Mouse (Mus musculus) CH12.LX (cell line): ENCODE measurements at regions not wholly inside any gene's neighbourhood (a gene's known extent, or its start where the extent isn't known, plus 50 kb on each side); places are given as distances from the start of the nearest gene placed in this dataset.

Experiments used
- DNase-seq: peaks from one replicate; pipeline ENCODE4 v3.0.0-alpha.2; 2013; ENCODE audit errors: extremely low read depth
- H3K27ac ChIP-seq: 2 replicates; pipeline ENCODE4 v1.5.1; 2012; ENCODE audit warnings: low read depth, mild to moderate bottlenecking, control low read depth, moderate library complexity; ENCODE audit not compliant: insufficient read depth
- H3K27me3 ChIP-seq: replicated peaks from 2 replicates; pipeline ENCODE3; 2012; ENCODE audit warnings: inconsistent platforms
- H3K36me3 ChIP-seq, 2 experiments: replicated peaks in 1 of 2; 2 replicates each; pipeline versions ENCODE3 to v1.6.1; 2012; ENCODE audit warnings: inconsistent platforms in 1 of 2, low read length in 1 of 2, mild to moderate bottlenecking in 1 of 2, mixed read lengths in 1 of 2, moderate library complexity in 1 of 2; ENCODE audit not compliant: control insufficient read depth in 1 of 2, insufficient read depth in 1 of 2
- H3K4me1 ChIP-seq, 2 experiments: 2 replicates each; pipeline ENCODE4 v1.6.1; 2012; ENCODE audit warnings: inconsistent platforms in 1 of 2, moderate library complexity in 1 of 2; ENCODE audit not compliant: insufficient read depth in 2 of 2, control insufficient read depth in 1 of 2
- H3K4me2 ChIP-seq: 2 replicates; pipeline ENCODE4 v1.6.1; 2012; ENCODE audit warnings: low read depth, mild to moderate bottlenecking, control low read depth; ENCODE audit not compliant: poor library complexity, insufficient read depth, severe bottlenecking
- H3K4me3 ChIP-seq, 3 experiments: fragments of 150-350 bp in 1 of 3; sonication (generic) in 1 of 3; replicated peaks in 1 of 3; 2 replicates each; pipeline versions ENCODE3 to v1.5.1; 2011 to 2012; ENCODE audit warnings: low read depth in 2 of 3, low read length in 2 of 3, mild to moderate bottlenecking in 2 of 3, moderate library complexity in 2 of 3, control low read depth in 1 of 3, improper control_type of control experiment in 1 of 3, inconsistent platforms in 1 of 3, mixed read lengths in 1 of 3; ENCODE audit not compliant: poor library complexity in 1 of 3
- H3K79me2 ChIP-seq: replicated peaks from 2 replicates; pipeline ENCODE4 v1.6.1; 2012; ENCODE audit warnings: mild to moderate bottlenecking, moderate library complexity; ENCODE audit not compliant: control insufficient read depth, poor library complexity, insufficient read depth, severe bottlenecking; ENCODE audit errors: extremely low read depth
- H3K9ac ChIP-seq: 2 replicates; pipeline ENCODE4 v1.6.1; 2012; ENCODE audit warnings: low read depth, mild to moderate bottlenecking, control low read depth, moderate library complexity; ENCODE audit not compliant: insufficient read depth
- H3K9me3 ChIP-seq: replicated peaks from 2 replicates; pipeline ENCODE3; 2012; ENCODE audit warnings: low read length, inconsistent platforms, mixed read lengths
- E2F4 ChIP-seq: IDR thresholded peaks from 2 replicates; pipeline ENCODE4 v1.6.1; 2011; ENCODE audit warnings: low read depth, low read length, improper control_type of control experiment; ENCODE audit not compliant: insufficient replicate concordance
- EP300 ChIP-seq: IDR thresholded peaks from 2 replicates; pipeline ENCODE4 v1.6.1; 2011; ENCODE audit warnings: low read length, improper control_type of control experiment
- GABPA ChIP-seq: IDR thresholded peaks from 2 replicates; pipeline ENCODE4 v1.6.1; 2012; ENCODE audit warnings: low read depth, low read length, improper control_type of control experiment, inconsistent platforms; ENCODE audit not compliant: insufficient replicate concordance
- HCFC1 ChIP-seq: IDR thresholded peaks from 2 replicates; pipeline ENCODE4 v1.6.1; 2012; ENCODE audit warnings: low read depth, mild to moderate bottlenecking, inconsistent platforms, low read length, improper control_type of control experiment
- JUN ChIP-seq: IDR thresholded peaks from 2 replicates; pipeline ENCODE4 v1.6.1; 2011; ENCODE audit warnings: low read depth, mild to moderate bottlenecking, low read length, improper control_type of control experiment, moderate library complexity; ENCODE audit not compliant: insufficient read depth
- MAFK ChIP-seq: IDR thresholded peaks from 2 replicates; pipeline ENCODE4 v1.6.1; 2011; ENCODE audit warnings: low read length, improper control_type of control experiment; ENCODE audit not compliant: insufficient replicate concordance
- MAZ ChIP-seq: IDR thresholded peaks from 2 replicates; pipeline ENCODE4 v1.6.1; 2012; ENCODE audit warnings: low read depth, mild to moderate bottlenecking, inconsistent platforms, low read length, improper control_type of control experiment, moderate library complexity
- MEF2A ChIP-seq: IDR thresholded peaks from 2 replicates; pipeline ENCODE4 v1.6.1; 2014; ENCODE audit warnings: low read depth, mild to moderate bottlenecking, inconsistent platforms, low read length, improper control_type of control experiment, borderline replicate concordance
- POLR2A ChIP-seq: IDR thresholded peaks from 2 replicates; pipeline ENCODE4 v1.6.1; 2011; ENCODE audit warnings: low read depth, mild to moderate bottlenecking, improper control_type of control experiment, low read length
- RCOR1 ChIP-seq: conservative IDR thresholded peaks from 2 replicates; pipeline ENCODE4 v1.6.1; 2012; ENCODE audit warnings: low read depth, mild to moderate bottlenecking, inconsistent platforms, low read length, improper control_type of control experiment
- TCF12 ChIP-seq: IDR thresholded peaks from 2 replicates; pipeline ENCODE4 v1.6.1; 2014; ENCODE audit warnings: low read depth, mild to moderate bottlenecking, inconsistent platforms, low read length, improper control_type of control experiment
- UBTF ChIP-seq: IDR thresholded peaks from 2 replicates; pipeline ENCODE4 v1.6.1; 2012; ENCODE audit warnings: low read depth, mild to moderate bottlenecking, inconsistent platforms, low read length, improper control_type of control experiment, moderate library complexity
- USF1 ChIP-seq: IDR thresholded peaks from 2 replicates; pipeline ENCODE4 v1.6.1; 2014; ENCODE audit warnings: low read depth, mild to moderate bottlenecking, inconsistent platforms, low read length, improper control_type of control experiment
- ZKSCAN1 ChIP-seq: IDR thresholded peaks from 2 replicates; pipeline ENCODE4 v1.6.1; 2012; ENCODE audit warnings: low read depth, inconsistent platforms, low read length, improper control_type of control experiment, borderline replicate concordance
- ZMIZ1 ChIP-seq: IDR thresholded peaks from 2 replicates; pipeline ENCODE4 v1.6.1; 2012; ENCODE audit warnings: low read depth, mild to moderate bottlenecking, inconsistent platforms, low read length, improper control_type of control experiment
- ZNF384 ChIP-seq: IDR thresholded peaks from 2 replicates; pipeline ENCODE4 v1.6.1; 2012; ENCODE audit warnings: low read depth, low read length, improper control_type of control experiment, inconsistent platforms
- dilution Hi-C: fragments of 300-500 bp; cut with MboI; formaldehyde crosslinking; loops from 2 replicates; pipeline ENCODE4 v1.14.3; 2020; ENCODE audit warnings: low sequenced_read_pairs; ENCODE audit not compliant: extremely low pct_unique_long_range_greater_than_20kb, extremely low pct_ligation_motif_present
- in situ Hi-C: fragments of 300-500 bp; cut with MboI; formaldehyde crosslinking; loops from 3 replicates; pipeline ENCODE4 v1.14.3; 2019; ENCODE audit warnings: low sequenced_read_pairs, low pct_ligation_motif_present, low pct_unique_long_range_greater_than_20kb, mixed read lengths

DNA sequence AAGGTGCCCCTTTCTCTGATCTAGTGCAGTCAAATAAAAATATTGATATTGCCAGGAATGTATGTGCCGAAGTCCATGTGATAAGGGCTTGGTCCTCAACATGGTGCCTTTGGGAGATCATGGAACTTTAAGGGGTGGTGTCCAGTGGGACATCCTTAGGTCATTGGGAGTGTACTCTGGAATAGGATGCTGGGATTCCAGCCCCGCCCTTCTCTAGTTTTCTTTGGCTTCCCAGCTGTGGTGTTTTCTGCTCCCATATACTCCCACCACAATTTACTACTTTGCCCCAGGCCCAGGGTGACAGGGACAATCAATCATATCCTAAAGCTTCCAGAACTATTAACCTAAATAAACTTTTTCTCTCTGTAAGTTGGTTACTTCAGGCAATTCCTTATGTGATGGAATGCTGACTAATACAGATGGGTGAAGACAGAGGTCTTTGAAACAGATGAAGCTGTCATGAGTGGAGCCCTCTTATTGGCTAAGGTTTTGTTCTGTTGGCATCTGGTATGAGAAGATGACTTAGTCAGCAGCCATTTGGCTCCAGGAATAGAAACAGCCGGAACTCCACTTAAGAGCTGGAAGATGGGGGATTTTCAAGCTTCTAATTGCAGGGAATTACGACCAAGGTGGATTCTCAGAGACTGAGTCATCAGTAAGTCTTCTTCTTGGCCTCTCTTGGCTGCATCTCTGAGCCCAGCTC is 284.3 kb upstream of the Eif4g2 start:
- H3K79me2 ChIP-seq: no peaks in the 10 kb centered on the region
- H3K4me2 ChIP-seq: no peak overlapping the region
- H3K9ac ChIP-seq: no peak overlapping the region
- no peak overlapping the region for H3K27ac ChIP-seq
- no peak for TF ChIP-seq TCF12
- TF ChIP-seq POLR2A: no peak
- no peak for TF ChIP-seq ZKSCAN1
- no peak for TF ChIP-seq ZNF384
- no peak for TF ChIP-seq E2F4
- TF ChIP-seq MEF2A: no peak
- TF ChIP-seq EP300: no peak
- no peak for TF ChIP-seq MAZ
- no peak for TF ChIP-seq ZMIZ1
- TF ChIP-seq, all 38 proteins: peak for 0
- no peak overlapping the region for H3K4me3 ChIP-seq
- peaks cover 12 to 52% of the 10 kb centered on the region in 2 experiments; a peak in 3 of 4 replicates for H3K4me1 ChIP-seq
- H3K27me3 ChIP-seq: no peaks in the 10 kb centered on the region
- in situ Hi-C loops (no loop called here), dilution Hi-C loops (no loop called here)
- H3K36me3 ChIP-seq: no peaks in the 10 kb centered on the region
- no peak for DNase-seq
- no peaks in the 10 kb centered on the region for H3K9me3 ChIP-seq

DNA sequence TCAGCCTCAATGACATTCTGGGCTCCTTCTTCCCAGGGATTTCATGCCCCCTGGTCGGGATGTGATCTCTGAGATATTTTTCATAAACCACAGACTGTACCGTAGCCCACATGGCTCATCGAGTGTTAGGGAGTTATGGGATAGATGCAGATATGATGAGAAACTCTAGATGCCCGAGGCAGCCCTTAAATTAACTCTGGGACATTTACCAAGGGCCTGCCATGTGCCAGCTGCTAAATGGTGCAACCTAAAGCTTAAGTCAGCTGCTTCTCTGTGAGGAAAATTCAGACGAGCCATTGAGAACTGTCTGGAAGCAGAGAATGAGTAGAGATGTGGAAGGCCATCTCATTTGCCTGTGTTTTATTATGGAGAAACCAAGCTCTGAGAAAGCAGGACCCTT is 282.6 kb upstream of the Eif4g2 start:
- dilution Hi-C loops: no loop called here
- no peak overlapping the region for H3K9ac ChIP-seq
- no peaks in the 10 kb centered on the region for H3K36me3 ChIP-seq
- no peak for DNase-seq
- no peaks in the 10 kb centered on the region for H3K79me2 ChIP-seq
- no peak overlapping the region for H3K4me3 ChIP-seq
- in situ Hi-C loops: no loop called here
- no peaks in the 10 kb centered on the region for H3K27me3 ChIP-seq
- no peak overlapping the region for H3K27ac ChIP-seq
- H3K4me1 ChIP-seq: peaks cover 7 to 40% of the 10 kb centered on the region in 2 experiments; a peak in 3 of 4 replicates
- no peak overlapping the region for H3K4me2 ChIP-seq
- no peak for TF ChIP-seq E2F4
- TF ChIP-seq POLR2A: no peak
- no peak for TF ChIP-seq USF1
- TF ChIP-seq RCOR1: no peak
- TF ChIP-seq ZNF384: no peak
- no peak for TF ChIP-seq MAZ
- no peak for TF ChIP-seq UBTF
- no peak for TF ChIP-seq HCFC1
- TF ChIP-seq EP300: no peak
- no peak for TF ChIP-seq JUN
- TF ChIP-seq MAFK: no peak
- no peak for TF ChIP-seq GABPA
- no peaks in the 10 kb centered on the region for H3K9me3 ChIP-seq
